Mouse (Mus musculus): ENCODE measurements around the gene H2-Q6. TPM values are rescaled to one million over a fixed set of nuclear protein-coding genes. Genes with fewer than 3 reads are reported as not detected.
"Not testable (repeated sequence)": the region's sequence is repeated elsewhere in the genome, so short reads cannot be mapped to it uniquely, and the experiment has no call there.

Gene H2-Q6
- polyA plus RNA-seq (2015; fragmentation: Nextera tagmentation; extraction: Ambion mirVana), result 0.17 TPM in 2 replicates

GRCm38 (mm10) chr17:35424624-35425416 is at the start of gene H2-Q6:
Gene H2-Q6 (plus strand): TSS chr17:35424850.
- ATAC-seq, result peak; percentile 75
- H3K27ac ChIP-seq; H3K36me3 ChIP-seq; H3K4me1 ChIP-seq (replicated peaks); H3K9me3 ChIP-seq: not testable (repeated sequence)
- peak within 1 kb of the TSS; percentile 60 for H3K4me2 ChIP-seq (replicated peaks)
- 2% methylated on average over 54 of the region's 66 CpGs for WGBS
- H3K4me3 ChIP-seq (replicated peaks), result peak within 1 kb of the TSS; percentile 37
- H3K27me3 ChIP-seq, result peaks cover 41% of the 10 kb centered on the region
- H3K9ac ChIP-seq (replicated peaks), result peak within 1 kb of the TSS; percentile 21; the same call in 1 of the 2 replicates

GRCm38 (mm10) chr17:35379369-35379728 is 45.3 kb upstream of the H2-Q6 start, which contains the start of gene H2-Q4:
Gene H2-Q4 (plus strand): TSS chr17:35379617.
- Histone ChIP-seq H3K9ac (replicated peaks) (peak within 1 kb of the TSS; percentile 62), H3K4me2 (replicated peaks) (peak within 1 kb of the TSS; percentile 87), H3K36me3 (no peaks in the 10 kb centered on the region), H3K4me1 (replicated peaks) (peaks cover 5% of the 10 kb centered on the region; the same call in 1 of the 2 replicates), H3K4me3 (replicated peaks) (peak within 1 kb of the TSS; percentile 54), H3K9me3 (no peaks in the 10 kb centered on the region), H3K27me3 (peaks cover 14% of the 10 kb centered on the region), H3K27ac (no peak within 1 kb of the TSS)
- WGBS, result under 1% methylated on average over 16 of the region's 16 CpGs
- peak; percentile 87 for ATAC-seq

GRCm38 (mm10) chr17:35379729-35380451 is 44.8 kb upstream of the H2-Q6 start:
- WGBS, result 1% methylated on average over 64 of the region's 70 CpGs
- H3K27ac ChIP-seq, result no peak overlapping the region
- peak; percentile 65 for ATAC-seq
- peak overlapping the region; percentile 87 for H3K4me2 ChIP-seq (replicated peaks)
- H3K9me3 ChIP-seq, result no peaks in the 10 kb centered on the region
- peaks cover 14% of the 10 kb centered on the region for H3K27me3 ChIP-seq
- peak overlapping the region; percentile 54 for H3K4me3 ChIP-seq (replicated peaks)
- H3K4me1 ChIP-seq (replicated peaks), result peaks cover 5% of the 10 kb centered on the region; the same call in 1 of the 2 replicates
- H3K36me3 ChIP-seq, result no peaks in the 10 kb centered on the region
- H3K9ac ChIP-seq (replicated peaks), result peak overlapping the region; percentile 62

DNA sequence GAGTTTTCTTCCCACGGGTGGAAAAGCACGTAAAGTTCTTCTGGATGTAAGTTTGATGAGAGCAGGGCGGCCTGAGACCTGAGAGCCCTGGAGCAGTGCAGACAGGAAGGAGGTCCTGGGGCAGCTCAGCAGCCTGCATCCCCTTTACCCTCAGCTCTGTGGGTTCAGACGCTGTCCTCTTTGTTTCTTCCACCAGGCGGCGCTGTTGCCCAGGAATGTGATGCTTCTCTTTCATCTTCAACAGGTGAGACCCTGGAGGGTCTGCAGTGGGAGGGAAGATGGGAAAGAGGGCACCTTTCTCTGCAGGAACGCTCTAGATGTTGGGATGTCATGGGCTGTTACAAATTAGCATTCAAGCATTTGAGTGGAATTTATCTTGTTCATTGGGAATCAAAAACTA is 34.9 kb upstream of the H2-Q6 start:
- not testable (repeated sequence) for H3K4me1 ChIP-seq (replicated peaks); H3K27me3 ChIP-seq; H3K9ac ChIP-seq (replicated peaks); H3K9me3 ChIP-seq; H3K27ac ChIP-seq; H3K36me3 ChIP-seq; H3K4me3 ChIP-seq (replicated peaks); H3K4me2 ChIP-seq (replicated peaks); ATAC-seq
- WGBS, result 6% methylated on average over 7 of the region's 7 CpGs

DNA sequence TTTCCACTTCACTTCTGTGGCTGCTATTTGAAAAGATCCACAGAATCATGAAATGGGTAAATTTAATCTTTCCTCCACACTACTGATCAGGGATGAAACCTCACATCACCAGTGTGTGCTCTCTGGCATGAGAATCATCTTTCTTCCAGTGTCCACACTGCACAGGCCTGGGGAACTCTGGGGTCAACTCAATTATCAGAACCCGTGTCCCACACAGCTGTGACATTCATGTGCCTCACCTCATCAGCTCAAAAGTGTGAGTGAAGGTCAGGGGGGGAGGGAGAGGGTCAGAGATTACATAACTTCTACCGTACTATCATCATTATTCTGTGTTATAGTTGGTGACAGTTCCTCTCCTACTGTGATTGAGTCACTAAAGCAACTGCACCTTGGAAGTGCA is 32.0 kb upstream of the H2-Q6 start:
- H3K9ac ChIP-seq (replicated peaks); H3K36me3 ChIP-seq; H3K4me1 ChIP-seq (replicated peaks); H3K4me2 ChIP-seq (replicated peaks); H3K27ac ChIP-seq; H3K4me3 ChIP-seq (replicated peaks); ATAC-seq; H3K9me3 ChIP-seq: not testable (repeated sequence)
- 76% methylated on average over 2 of the region's 2 CpGs for WGBS
- H3K27me3 ChIP-seq, result peaks cover 12% of the 10 kb centered on the region

DNA sequence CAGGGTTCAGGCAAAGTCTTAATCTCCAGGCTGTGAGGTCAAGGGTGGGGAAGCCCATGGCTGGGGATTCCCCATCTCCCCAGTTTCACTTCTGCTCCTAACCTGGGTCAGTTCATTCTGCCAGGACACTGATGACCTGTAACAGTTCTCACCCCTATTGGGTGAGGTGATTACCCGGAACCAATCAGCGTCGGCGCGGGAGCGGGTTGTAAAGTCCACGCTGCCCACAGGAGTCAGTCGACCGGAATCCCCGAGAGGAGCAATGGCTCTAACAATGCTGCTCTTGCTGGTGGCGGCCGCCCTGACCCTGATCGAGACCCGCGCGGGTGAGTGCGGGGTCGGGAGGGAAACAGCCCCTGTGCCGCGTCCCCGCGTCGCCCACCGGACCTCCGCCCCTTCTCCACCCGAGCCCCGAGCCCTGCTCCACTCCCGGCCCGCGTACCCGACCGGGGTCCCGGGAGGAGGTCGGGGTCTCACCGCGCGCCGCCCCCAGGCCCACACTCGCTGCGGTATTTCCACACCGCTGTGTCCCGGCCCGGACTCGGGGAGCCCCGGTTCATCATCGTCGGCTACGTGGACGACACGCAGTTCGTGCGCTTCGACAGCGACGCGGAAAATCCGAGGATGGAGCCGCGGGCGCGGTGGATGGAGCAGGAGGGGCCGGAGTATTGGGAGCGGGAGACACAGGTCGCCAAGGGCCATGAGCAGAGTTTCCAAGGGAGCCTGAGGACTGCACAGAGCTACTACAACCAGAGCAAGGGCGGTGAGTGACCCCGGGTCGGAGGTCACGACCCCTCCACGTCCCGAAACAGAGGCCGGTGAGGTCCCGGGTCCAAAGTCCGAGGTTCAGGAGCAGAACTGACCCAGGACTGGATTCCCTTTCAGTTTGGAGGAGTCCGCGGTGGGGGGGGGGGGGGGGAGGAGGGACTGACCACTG is 30.5 kb upstream of the H2-Q6 start:
- Histone ChIP-seq H3K9ac (replicated peaks) (0 out of 2 replicates have a peak overlapping the region, but pooled peaks have one; percentile 23), H3K27me3 (peaks cover 12% of the 10 kb centered on the region), H3K4me2 (replicated peaks) (peak overlapping the region; percentile 52), H3K4me3 (replicated peaks) (peak overlapping the region; percentile 31)
- 1% methylated on average over 45 of the region's 75 CpGs for WGBS
- peak; percentile 74 for ATAC-seq
- not testable (repeated sequence) for H3K36me3 ChIP-seq; H3K4me1 ChIP-seq (replicated peaks); H3K9me3 ChIP-seq; H3K27ac ChIP-seq

DNA sequence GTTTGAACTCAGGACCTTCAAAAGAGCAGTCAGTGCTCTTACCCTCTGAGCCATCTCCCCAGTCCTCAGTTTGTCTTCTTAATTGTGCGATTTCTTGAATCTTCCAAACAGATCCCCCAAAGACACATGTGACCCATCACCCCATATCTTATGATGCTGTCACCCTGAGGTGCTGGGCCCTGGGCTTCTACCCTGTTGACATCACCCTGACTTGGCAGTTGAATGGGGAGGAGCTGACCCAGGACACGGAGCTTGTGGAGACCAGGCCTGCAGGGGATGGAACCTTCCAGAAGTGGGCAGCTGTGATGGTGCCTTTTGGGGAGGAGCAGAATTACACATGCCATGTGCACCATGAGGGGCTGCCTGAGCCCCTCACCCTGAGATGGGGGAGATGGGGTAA is 27.7 kb upstream of the H2-Q6 start:
- not testable (repeated sequence) for ATAC-seq; H3K27ac ChIP-seq; H3K9ac ChIP-seq (replicated peaks); H3K4me3 ChIP-seq (replicated peaks); H3K36me3 ChIP-seq; H3K4me1 ChIP-seq (replicated peaks); H3K4me2 ChIP-seq (replicated peaks); H3K9me3 ChIP-seq
- H3K27me3 ChIP-seq, result peaks cover 12% of the 10 kb centered on the region
- WGBS, result 90% methylated on average over 2 of the region's 2 CpGs

GRCm38 (mm10) chr17:35413057-35413456 is 11.6 kb upstream of the H2-Q6 start:
- ATAC-seq; H3K27me3 ChIP-seq; H3K27ac ChIP-seq; H3K4me2 ChIP-seq (replicated peaks); H3K9me3 ChIP-seq; H3K4me1 ChIP-seq (replicated peaks); H3K4me3 ChIP-seq (replicated peaks); H3K36me3 ChIP-seq; H3K9ac ChIP-seq (replicated peaks): not testable (repeated sequence)
- WGBS, result no CpG with 5 or more reads among the region's 1 CpGs

GRCm38 (mm10) chr17:35415273-35416129 is 9.1 kb upstream of the H2-Q6 start:
- WGBS, result 55% methylated on average over 3 of the region's 10 CpGs
- not testable (repeated sequence) for H3K27me3 ChIP-seq; H3K4me2 ChIP-seq (replicated peaks); H3K4me1 ChIP-seq (replicated peaks); H3K4me3 ChIP-seq (replicated peaks); H3K27ac ChIP-seq; H3K9ac ChIP-seq (replicated peaks); H3K36me3 ChIP-seq; H3K9me3 ChIP-seq
- ATAC-seq, result peak; percentile 30; the same call in 1 of the 2 replicates

DNA sequence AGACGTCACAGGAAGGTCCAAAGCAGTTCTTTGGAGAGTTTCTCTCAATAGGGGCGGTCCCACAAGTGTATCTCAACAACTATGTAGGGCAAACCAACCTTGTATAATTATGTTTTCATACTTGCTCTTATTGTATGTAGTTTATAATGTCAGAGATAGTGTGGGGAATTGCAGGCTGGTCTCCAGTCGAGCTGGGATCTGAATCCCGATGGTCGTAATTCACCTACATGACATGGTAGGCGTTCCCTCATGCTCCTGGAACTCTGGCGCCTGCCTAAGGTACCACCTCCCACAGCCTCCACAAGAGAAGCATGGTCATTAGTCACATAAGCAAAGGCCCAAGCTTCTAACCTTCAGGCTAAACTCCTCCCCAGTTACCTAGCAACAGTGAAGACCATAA is 5.9 kb upstream of the H2-Q6 start:
- Histone ChIP-seq H3K36me3 (no peaks in the 10 kb centered on the region), H3K27ac (no peak overlapping the region), H3K4me2 (replicated peaks) (no peak overlapping the region), H3K9me3 (no peaks in the 10 kb centered on the region), H3K9ac (replicated peaks) (no peak overlapping the region), H3K4me1 (replicated peaks) (no peaks in the 10 kb centered on the region), H3K4me3 (replicated peaks) (no peak overlapping the region), H3K27me3 (peaks cover 18% of the 10 kb centered on the region)
- 87% methylated on average over 7 of the region's 7 CpGs for WGBS
- no peak for ATAC-seq

- not testable (repeated sequence) for H3K9ac ChIP-seq (replicated peaks); H3K4me2 ChIP-seq (replicated peaks); H3K4me3 ChIP-seq (replicated peaks); H3K9me3 ChIP-seq; H3K36me3 ChIP-seq; H3K27ac ChIP-seq; H3K4me1 ChIP-seq (replicated peaks)
- H3K27me3 ChIP-seq, result peaks cover 22% of the 10 kb centered on the region
- WGBS, result 76% methylated on average over 4 of the region's 4 CpGs
- 0 out of 2 replicates have a peak, but pooled peaks have one; percentile 24 for ATAC-seq
These were observed 5.1 kb upstream of the H2-Q6 start for GRCm38 (mm10) chr17:35419564-35419963.

All from midbrain, embryonic 13.5 days (tissue).